Mouse (Mus musculus) megakaryocyte progenitor cell, adult 5-6 weeks (primary cell): Measurements from ENCODE around the gene Dnajb12. TPM values are rescaled to one million over a fixed set of nuclear protein-coding genes. Genes with fewer than 3 reads are reported as not detected.

Source experiments
- ATAC-seq: replicated peaks from 2 replicates; pipeline ENCODE4 v1.8.0; 2016; ENCODE audit warnings: mild to moderate bottlenecking, moderate TSS enrichment, inconsistent platforms; ENCODE audit not compliant: poor library complexity
- total RNA-seq, 2 experiments: library from RNA; stranded (forward) in 1 of 2; stranded (reverse) in 1 of 2; fragments of 157-497, 149-512 nt in 1 of 2; fragments of 200-1000 nt in 1 of 2; gene quantifications; 2 replicates each; pipeline versions ENCODE4 v1.2.3 to v1.2.4; 2015 to 2017

Dnajb12 gene
- total RNA-seq, 2 experiments from 2014 or later = 20.2 to 23.3 TPM

- no peak for ATAC-seq
Observed at GRCm38 (mm10) chr10:59895460-59896186, 16.3 kb downstream of the Dnajb12 start.

- ATAC-seq = no peak
Observed at GRCm38 (mm10) chr10:59896211-59896610, 16.9 kb downstream of the Dnajb12 start.

- ATAC-seq = peak; percentile 40
Observed at GRCm38 (mm10) chr10:59896911-59897331, 17.6 kb downstream of the Dnajb12 start.

GRCm38 (mm10) chr10:59897511-59897910 is 18.2 kb downstream of the Dnajb12 start:
- ATAC-seq = peak; percentile 4; the same call in 1 of the 2 replicates

- ATAC-seq = no peak
Observed at GRCm38 (mm10) chr10:59898180-59898778, 18.9 kb downstream of the Dnajb12 start.

GRCm38 (mm10) chr10:59898935-59899334 is 19.6 kb downstream of the Dnajb12 start:
- no peak for ATAC-seq

- ATAC-seq = peak; percentile 75
Observed at GRCm38 (mm10) chr10:59899341-59900173, 20.2 kb downstream of the Dnajb12 start.

- no peak for ATAC-seq
Observed at GRCm38 (mm10) chr10:59900174-59900435, 20.7 kb downstream of the Dnajb12 start.

- no peak for ATAC-seq
Observed at GRCm38 (mm10) chr10:59900939-59901338, 21.6 kb downstream of the Dnajb12 start.

- no peak for ATAC-seq
Observed at GRCm38 (mm10) chr10:59901463-59901862, 22.1 kb downstream of the Dnajb12 start.

GRCm38 (mm10) chr10:59901986-59902605 is 22.7 kb downstream of the Dnajb12 start:
- no peak for ATAC-seq

GRCm38 (mm10) chr10:59902606-59902990 is 23.2 kb downstream of the Dnajb12 start:
- ATAC-seq = no peak

GRCm38 (mm10) chr10:59903170-59903569 is 23.8 kb downstream of the Dnajb12 start:
- ATAC-seq = no peak

GRCm38 (mm10) chr10:59907080-59907609 is 27.8 kb downstream of the Dnajb12 start:
- no peak for ATAC-seq

GRCm38 (mm10) chr10:59907695-59908299 is 28.4 kb downstream of the Dnajb12 start:
- ATAC-seq = peak; percentile 50

GRCm38 (mm10) chr10:59908776-59909315 is 29.5 kb downstream of the Dnajb12 start:
- ATAC-seq = no peak

GRCm38 (mm10) chr10:59909357-59909847 is 30.0 kb downstream of the Dnajb12 start:
- ATAC-seq = peak; percentile 44

GRCm38 (mm10) chr10:59911091-59911490 is 31.7 kb downstream of the Dnajb12 start:
- no peak for ATAC-seq

- peak; percentile 36 for ATAC-seq
Observed at GRCm38 (mm10) chr10:59911561-59912198, 32.3 kb downstream of the Dnajb12 start.
